Mouse (Mus musculus) embryo, embryonic 9.5 days (tissue): ENCODE results near the gene C5ar2.
A peak's percentile ranks its signal among the peaks of the same experiment; 100 is the strongest.
"Not testable (repeated sequence)": the region's sequence is repeated elsewhere in the genome, so short reads cannot be mapped to it uniquely, and the experiment has no call there.

ENCODE experiments used
- DNase-seq: peaks from one replicate; pipeline ENCODE4 v3.0.0-alpha.2; 2017; ENCODE audit errors: extremely low spot score

C5ar2 gene

GRCm38 (mm10) chr7:16257830-16258229, 13.9 kb upstream of the C5ar2 start:
- DNase-seq: no peak

DNA sequence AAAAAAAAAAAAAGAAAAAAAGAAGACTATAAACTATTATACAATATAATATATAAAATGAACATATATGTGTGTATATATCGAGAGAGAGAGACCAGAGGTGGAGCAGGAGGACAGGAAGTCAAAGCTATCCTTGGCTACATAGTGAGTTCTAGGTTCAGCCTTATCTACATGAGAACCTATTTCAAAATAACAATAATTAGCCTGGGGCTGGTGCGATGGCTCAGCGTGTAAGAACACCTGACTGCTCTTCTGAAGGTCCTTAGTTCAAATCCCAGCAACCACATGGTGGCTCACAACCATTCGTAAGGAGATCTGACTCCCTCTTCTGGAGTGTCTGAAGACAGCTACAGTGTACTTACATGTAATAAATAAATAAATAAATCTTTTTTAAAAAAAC, 12.0 kb upstream of the C5ar2 start:
- not testable (repeated sequence) for DNase-seq

DNA sequence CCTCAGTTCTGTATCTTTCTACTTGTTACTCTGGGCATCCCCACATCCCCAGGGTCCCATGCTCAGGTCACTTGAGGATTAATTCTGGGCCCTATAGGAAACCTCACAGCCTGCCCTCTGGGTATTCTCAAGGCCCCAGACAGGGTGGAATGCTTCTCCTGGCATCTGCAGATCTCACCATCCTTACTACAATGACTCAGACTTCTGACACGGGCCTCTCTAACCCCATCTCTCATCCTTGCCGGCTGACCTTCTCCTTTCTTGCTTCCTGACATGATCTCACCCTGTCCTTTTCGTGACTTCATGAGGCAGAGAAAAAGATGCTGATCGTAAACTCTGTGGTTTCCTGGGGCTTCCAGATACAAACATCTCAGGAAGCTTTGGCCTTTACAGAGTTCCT, 10.2 kb upstream of the C5ar2 start:
- DNase-seq: no peak

DNA sequence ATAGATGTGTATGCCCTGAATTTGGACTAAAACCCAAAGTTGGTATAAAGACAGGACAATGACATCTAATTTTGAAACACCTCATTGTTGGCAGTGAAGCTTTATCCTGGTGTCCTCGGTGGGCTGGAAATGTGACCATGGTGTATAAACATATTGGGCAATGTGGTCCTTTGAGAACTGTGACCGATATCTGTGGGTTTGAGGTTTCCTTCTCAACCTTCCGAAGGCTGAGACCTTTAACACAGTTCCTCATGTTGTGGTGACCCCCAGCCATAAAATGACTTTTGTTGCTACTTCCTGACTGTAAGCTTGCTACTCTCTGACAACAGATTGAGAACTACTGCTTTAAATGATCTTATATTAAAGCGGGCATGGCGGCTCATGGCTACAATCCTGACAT, 6.7 kb upstream of the C5ar2 start:
- DNase-seq: no peak

DNA sequence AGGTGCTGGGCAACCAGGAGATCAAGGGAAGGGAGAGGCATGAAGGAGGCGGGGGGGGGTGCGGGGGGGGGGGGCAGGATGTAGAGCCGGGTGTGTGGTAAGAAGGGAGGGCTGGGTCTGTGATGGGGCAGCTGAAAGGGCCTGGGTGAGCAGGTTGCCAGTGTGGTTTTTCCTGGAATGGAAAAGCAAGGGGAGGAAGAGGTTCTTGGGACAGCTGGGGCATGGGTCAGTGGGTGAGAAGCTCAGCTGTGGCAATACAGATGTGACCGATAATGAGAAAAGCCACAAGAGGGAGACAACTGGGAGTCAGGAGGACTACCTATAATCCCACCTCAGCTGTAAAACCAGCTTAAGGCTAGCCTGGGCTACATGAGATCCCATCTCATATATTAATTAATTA, 2.0 kb upstream of the C5ar2 start:
- DNase-seq: no peak

GRCm38 (mm10) chr7:16242198-16242597, 1.8 kb downstream of the C5ar2 start:
- no peak for DNase-seq

GRCm38 (mm10) chr7:16241787-16242186, 2.2 kb downstream of the C5ar2 start:
- no peak for DNase-seq

GRCm38 (mm10) chr7:16240978-16241303, 3.0 kb downstream of the C5ar2 start:
- DNase-seq: no peak

DNA sequence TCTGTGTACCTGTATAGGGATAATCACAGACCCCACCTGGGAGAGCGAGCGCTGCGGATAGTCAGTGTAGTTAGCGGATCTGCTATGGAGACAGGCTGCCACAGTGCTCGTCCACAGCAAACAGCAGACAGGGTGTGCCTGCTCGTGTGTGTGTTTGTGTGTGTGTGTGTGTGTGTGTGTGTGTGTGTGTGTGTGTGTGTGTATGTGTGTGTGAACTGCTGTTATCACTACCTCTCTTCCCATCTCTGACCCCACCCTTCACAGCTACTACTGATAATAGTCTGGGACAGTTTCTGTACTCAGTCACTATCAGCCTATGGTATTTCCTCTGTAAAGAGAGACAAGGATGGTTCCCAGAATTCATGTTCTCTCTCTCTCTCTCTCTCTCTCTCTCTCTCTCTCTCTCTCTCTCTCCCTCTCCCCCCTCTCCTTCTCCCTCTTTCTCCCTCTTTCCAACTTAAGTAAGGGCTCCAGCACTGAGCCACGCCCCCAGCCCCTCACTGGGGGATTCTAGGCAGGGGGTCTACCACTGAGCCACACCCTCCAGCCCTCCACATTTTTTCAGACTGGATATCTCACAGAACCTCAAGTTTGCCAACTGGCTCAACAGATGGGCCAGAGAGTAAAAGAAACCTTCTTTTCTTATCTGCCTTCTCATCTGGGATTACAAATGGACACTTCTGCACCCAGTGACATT, 3.5 kb downstream of the C5ar2 start:
- DNase-seq: no peak

DNA sequence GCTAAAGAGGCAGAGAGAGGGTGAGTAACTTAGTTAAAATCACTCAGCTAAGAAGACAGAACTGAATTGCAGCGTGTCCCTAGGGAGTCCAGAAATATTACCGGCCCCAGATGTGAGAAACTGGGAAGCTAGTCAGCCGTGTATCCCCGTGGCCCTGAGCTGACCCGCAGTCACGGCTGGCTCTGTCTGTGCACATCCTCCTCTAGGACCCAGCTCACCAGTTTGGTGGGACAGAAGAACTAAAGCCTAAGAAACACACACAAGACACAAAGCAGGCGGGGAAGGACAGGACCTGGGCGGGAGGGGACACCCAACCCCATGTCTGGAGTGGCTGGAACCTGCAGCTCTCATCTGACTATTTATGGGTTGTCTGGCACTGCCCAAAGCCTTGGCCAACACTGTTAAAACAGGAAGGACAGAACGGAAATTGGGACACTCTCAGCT, 4.4 kb downstream of the C5ar2 start:
- no peak for DNase-seq

DNA sequence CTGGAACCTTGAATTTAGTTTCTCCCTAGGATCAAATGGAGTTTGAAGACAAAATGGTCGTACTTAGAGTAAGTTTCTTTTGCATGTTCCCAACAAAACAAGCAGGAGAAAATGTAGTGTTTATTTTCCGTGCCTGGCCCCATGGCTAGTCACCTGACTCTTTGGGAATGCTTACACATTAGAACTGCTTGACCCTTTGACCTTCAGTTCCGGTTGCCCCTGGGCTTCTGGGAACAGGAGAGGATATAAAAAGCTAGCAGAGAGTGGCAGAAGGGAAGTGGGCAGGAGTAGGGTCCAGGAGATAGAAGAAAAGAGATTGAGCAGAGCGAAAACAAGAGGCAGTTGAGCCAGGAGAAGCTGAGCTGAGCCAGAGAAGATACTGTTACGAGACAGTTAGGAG, 14.1 kb downstream of the C5ar2 start:
- DNase-seq: peak; percentile 70

DNA sequence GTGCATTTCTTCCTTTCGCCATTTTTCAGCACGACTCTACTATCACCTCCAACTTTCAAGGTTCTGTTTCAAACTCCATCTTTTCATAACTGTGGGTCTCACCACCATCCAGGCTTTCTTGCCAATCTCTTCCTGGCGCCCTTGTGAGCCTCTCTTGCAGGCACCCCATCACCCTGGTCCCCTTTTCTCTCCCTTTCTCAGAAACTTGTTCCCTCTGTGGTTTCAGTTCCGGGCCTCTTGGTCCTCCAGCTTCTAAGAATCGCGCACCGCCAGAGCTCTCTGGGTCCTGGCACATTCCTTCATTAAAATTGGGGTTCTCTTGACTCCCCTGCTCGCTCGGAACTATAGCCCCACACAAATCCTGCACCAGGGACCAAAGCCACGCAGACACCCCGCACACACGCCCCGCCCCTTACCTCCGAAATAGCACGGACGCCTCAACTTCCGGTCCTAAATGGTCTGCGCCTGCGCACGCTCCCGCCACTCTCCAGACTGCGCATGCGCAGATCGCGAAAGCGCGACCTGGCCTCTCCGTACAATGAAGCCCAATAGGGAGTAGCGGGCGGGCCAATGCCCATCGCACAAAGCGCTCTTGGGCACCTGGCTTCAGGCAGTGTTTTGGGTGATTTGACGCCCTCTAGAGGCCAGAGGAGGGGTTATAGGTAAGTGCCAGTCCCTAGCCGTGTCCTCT, 22.2 kb downstream of the C5ar2 start, which contains the start of gene Dhx34:
Gene Dhx34, minus strand, starts transcription at position 456 of the 691 bp plus-strand sequence.
- DNase-seq: peak; percentile 97

DNA sequence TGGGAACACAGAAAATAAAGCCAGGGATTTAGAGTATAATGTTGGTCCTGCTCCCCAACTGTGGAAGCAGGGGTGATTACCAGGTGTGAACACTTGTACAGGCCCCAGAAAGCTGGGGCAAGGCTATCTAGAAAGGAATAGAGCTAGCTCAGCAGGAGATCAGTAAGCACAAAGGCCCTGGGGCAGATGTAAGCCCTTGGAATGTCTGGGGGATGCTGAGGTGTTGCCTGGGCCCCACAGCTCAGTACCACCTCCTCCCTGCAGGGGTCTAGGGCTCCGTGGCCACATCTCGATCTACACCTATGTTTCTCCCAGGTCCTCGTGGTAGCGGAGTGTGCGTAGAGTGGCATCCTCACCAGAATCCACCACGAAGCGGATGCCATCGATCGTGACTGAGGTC, 30.0 kb downstream of the C5ar2 start:
- DNase-seq: no peak

- DNase-seq: no peak
These were observed 30.8 kb downstream of the C5ar2 start for GRCm38 (mm10) chr7:16213196-16213595.

GRCm38 (mm10) chr7:16210862-16211365, 33.0 kb downstream of the C5ar2 start:
- DNase-seq: peak; percentile 8

GRCm38 (mm10) chr7:16208781-16209665, 34.9 kb downstream of the C5ar2 start:
- DNase-seq: no peak

DNA sequence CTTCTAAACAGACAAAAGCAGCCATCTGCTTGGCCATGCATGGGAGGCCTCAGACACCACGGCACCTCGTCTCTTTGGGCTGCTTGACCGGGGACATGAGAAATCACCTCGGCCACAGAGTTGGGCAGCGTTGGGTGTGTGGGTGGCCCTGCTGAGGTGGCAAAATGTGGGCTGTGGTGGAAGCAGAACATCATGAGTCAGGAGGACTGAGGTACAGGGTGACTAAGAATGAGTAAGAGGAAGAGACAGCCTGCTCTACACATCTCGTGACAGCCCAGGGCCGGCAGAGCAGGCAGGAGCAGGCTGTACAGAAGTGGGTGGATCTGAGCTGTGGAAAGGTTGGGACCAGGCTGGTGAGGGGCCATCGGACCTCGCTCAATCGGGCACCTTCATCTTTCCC, 36.5 kb downstream of the C5ar2 start:
- DNase-seq: no peak

GRCm38 (mm10) chr7:16207076-16207475, 36.9 kb downstream of the C5ar2 start:
- DNase-seq: no peak

DNA sequence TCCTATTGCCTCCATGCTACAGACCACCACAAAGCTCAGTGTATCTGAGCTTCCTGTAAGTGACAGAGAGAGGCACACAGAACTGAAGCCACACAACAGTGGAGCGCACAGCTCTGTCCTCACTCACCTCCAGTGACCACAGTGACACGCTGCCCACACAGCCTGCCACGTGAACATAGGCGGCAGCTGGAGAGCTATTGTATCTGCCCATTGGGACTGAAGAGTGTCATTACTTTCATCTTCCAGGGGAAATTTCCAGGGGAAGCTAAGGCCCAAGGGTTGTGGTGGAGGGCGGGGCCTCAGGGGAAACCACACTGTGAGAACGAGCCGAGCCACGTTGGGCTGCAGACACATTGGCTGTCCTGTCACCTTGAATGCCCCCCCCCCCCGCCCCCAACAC, 39.2 kb downstream of the C5ar2 start:
- no peak for DNase-seq

DNA sequence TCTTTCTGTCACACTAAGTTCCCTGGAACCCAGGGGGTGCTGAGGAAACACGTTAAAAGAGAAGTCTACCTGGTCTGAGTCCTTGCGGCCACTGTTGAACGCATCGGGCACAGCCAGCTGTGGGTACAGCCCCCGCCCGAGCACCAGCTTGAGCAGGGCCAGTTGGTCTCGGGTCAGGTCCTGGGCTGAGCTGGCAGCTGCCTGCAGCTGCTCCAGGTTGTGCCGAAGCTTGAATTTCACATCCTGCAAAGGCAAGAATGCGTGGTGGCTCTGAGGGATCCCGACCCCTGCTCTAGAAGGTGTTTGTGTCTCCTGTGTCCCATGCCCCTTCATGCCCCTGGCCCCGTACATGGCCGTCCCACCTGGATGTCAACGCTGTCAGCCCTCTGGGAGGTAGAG, 40.5 kb downstream of the C5ar2 start:
- no peak for DNase-seq

DNA sequence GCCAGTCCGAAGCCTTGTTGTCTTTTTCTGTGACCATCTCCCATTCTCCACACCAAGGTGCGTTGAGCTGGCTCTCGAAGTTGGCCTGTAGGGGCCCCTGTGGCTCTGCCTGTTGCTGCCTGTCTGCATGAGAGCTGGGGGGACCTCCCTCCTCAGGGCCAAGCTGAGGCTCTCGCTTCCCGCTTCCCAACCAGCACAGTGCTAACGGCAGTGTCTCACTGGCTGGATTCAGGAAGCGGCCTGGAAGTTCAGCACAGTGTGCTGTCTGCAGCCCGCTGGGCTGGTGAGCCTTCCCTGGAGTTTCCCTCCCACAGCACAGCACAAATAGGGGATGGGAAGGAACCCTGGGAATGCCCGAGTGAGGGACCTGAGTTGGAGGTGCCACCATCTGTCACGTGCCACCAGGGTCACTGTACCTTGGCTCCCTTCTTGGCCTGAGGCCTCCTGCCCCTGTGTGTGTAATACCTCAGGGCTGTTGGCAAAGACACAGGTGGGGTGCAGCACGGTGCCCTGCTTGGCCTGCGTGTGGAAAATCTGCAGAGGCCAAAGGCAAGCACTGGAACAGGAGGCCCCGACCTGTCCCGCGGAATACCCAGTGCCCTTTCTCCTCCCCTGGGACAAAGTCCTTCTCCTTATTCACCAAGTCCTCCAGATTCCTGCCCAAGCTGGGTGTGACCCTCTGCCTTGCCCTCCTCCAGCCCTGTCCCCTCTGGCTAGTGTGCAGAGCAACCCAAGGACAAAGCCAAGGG, 41.0 kb downstream of the C5ar2 start:
- no peak for DNase-seq

- DNase-seq: no peak
These were observed 42.8 kb downstream of the C5ar2 start for GRCm38 (mm10) chr7:16201136-16201535.
